Mouse (Mus musculus): ENCODE measurements around the gene Prss16. TPM values are rescaled to one million over a fixed set of nuclear protein-coding genes. Genes with fewer than 3 reads are reported as not detected.

Gene Prss16
- polyA plus RNA-seq (2011; ENCODE audit: insufficient read depth, insufficient read length, low replicate concordance, missing spikeins): 3.9 and 10.0 TPM in 2 replicates

DNA sequence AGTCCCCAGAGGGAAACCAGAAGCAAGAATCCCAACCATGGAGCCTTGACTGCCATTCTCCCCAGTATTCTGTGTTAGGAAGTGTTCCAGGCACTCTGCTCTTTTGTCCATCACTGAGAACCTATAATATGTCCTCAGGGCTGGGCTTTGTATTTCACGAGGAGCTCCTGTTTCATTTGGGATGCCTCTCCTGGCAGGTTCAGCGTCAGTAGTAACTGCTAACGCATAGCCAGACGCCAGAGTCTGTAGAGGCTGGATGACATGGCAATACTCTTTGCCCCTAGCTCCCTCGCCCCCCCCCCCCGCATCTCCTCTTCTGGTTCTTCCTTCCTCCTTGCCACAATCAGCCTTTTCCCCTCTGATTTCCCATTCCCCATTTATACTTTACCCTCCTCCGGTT is at the start of gene Prss16:
Gene Prss16, minus strand, starts transcription at position 101 of the 400 bp plus-strand sequence.
- no peak within 1 kb of the TSS for H3K27ac ChIP-seq (ENCODE audit: control insufficient read depth, insufficient read depth, low read depth, low read length, poor library complexity)
- WGBS: 8% methylated on average over 7 of the region's 7 CpGs
- TF ChIP-seq POLR2A (IDR thresholded peaks at IDR 0.05; ENCODE audit: borderline replicate concordance, control insufficient read depth, low read depth, low read length): no peak
- no peak for TF ChIP-seq CTCF (IDR thresholded peaks at IDR 0.05; ENCODE audit: control insufficient read depth, insufficient read depth, low read length)
- peaks cover 2% of the 10 kb centered on the region; the same call in 1 of the 2 replicates for H3K4me1 ChIP-seq (ENCODE audit: control insufficient read depth, insufficient read depth, low read length)
- H3K4me3 ChIP-seq (replicated peaks; ENCODE audit: control insufficient read depth, low read depth, low read length): no peak within 1 kb of the TSS

- no peak overlapping the region for H3K4me3 ChIP-seq (replicated peaks; ENCODE audit: control insufficient read depth, low read depth, low read length)
- no peak for TF ChIP-seq POLR2A (IDR thresholded peaks at IDR 0.05; ENCODE audit: borderline replicate concordance, control insufficient read depth, low read depth, low read length)
- no peak for TF ChIP-seq CTCF (IDR thresholded peaks at IDR 0.05; ENCODE audit: control insufficient read depth, insufficient read depth, low read length)
- 92% methylated on average over 1 of the region's 1 CpGs for WGBS
- peaks cover 1% of the 10 kb centered on the region; the same call in 1 of the 2 replicates for H3K4me1 ChIP-seq (ENCODE audit: control insufficient read depth, insufficient read depth, low read length)
- H3K27ac ChIP-seq (ENCODE audit: control insufficient read depth, insufficient read depth, low read depth, low read length, poor library complexity): no peak overlapping the region
These were observed 44.2 kb upstream of the Prss16 start for GRCm38 (mm10) chr13:22053754-22054153.

- TF ChIP-seq CTCF (IDR thresholded peaks at IDR 0.05; ENCODE audit: control insufficient read depth, insufficient read depth, low read length) (no peak), POLR2A (IDR thresholded peaks at IDR 0.05; ENCODE audit: borderline replicate concordance, control insufficient read depth, low read depth, low read length) (no peak)
- WGBS: 9% methylated on average over 5 of the region's 5 CpGs
- Histone ChIP-seq H3K4me3 (replicated peaks; ENCODE audit: control insufficient read depth, low read depth, low read length) (no peak overlapping the region), H3K27ac (ENCODE audit: control insufficient read depth, insufficient read depth, low read depth, low read length, poor library complexity) (no peak overlapping the region), H3K4me1 (ENCODE audit: control insufficient read depth, insufficient read depth, low read length) (peaks cover 1% of the 10 kb centered on the region; the same call in 1 of the 2 replicates)
These were observed 41.9 kb upstream of the Prss16 start for GRCm38 (mm10) chr13:22051523-22051859.

GRCm38 (mm10) chr13:22050591-22051522 is 41.3 kb upstream of the Prss16 start:
- under 1% methylated on average over 52 of the region's 52 CpGs for WGBS
- H3K4me1 ChIP-seq (ENCODE audit: control insufficient read depth, insufficient read depth, low read length): peaks cover 1% of the 10 kb centered on the region; the same call in 1 of the 2 replicates
- peak overlapping the region; percentile 61 for H3K4me3 ChIP-seq (replicated peaks; ENCODE audit: control insufficient read depth, low read depth, low read length)
- TF ChIP-seq POLR2A (IDR thresholded peaks at IDR 0.05; ENCODE audit: borderline replicate concordance, control insufficient read depth, low read depth, low read length) (no peak), CTCF (IDR thresholded peaks at IDR 0.05; ENCODE audit: control insufficient read depth, insufficient read depth, low read length) (peak; percentile 76)
- H3K27ac ChIP-seq (ENCODE audit: control insufficient read depth, insufficient read depth, low read depth, low read length, poor library complexity): peak overlapping the region; percentile 31

DNA sequence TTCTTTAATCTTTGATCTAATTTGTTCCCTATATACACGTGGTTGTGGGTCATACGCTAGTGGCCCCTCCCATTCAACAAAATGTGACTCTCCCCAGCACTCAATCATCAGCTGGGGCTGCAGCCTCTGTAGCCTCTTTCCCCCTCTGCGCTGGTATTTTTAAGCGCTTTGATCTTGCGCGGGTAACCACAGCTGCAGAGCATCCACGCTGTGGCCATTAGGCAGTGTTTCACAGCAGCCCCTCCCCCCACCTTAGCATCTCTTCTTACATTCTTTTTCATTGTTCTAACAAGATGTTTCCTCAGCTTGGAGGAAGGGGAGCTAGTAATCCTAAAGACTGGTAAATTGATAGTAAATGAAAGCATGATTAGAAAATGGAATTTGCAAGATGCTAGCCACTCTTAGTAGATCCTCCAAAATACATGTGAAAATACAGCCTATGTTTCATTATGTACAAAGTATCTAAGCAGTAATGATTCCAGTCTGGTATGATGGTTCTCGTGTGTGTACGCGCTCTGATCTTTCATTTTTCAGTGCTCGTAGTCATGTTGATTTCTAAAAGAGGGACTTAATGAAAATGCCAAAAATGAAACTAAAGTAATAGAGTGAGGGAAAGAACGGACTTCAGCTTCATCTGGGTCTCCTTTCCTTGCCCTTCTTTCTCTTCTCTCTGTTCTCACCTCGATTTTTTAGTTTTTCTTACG is 40.3 kb upstream of the Prss16 start:
- Histone ChIP-seq H3K27ac (ENCODE audit: control insufficient read depth, insufficient read depth, low read depth, low read length, poor library complexity) (no peak overlapping the region), H3K4me1 (ENCODE audit: control insufficient read depth, insufficient read depth, low read length) (peaks cover 1% of the 10 kb centered on the region; the same call in 1 of the 2 replicates), H3K4me3 (replicated peaks; ENCODE audit: control insufficient read depth, low read depth, low read length) (peak overlapping the region; percentile 56)
- TF ChIP-seq POLR2A (IDR thresholded peaks at IDR 0.05; ENCODE audit: borderline replicate concordance, control insufficient read depth, low read depth, low read length) (no peak), CTCF (IDR thresholded peaks at IDR 0.05; ENCODE audit: control insufficient read depth, insufficient read depth, low read length) (no peak)
- WGBS: under 1% methylated on average over 14 of the region's 14 CpGs

GRCm38 (mm10) chr13:22049041-22049440 is 39.5 kb upstream of the Prss16 start:
- WGBS: 62% methylated on average over 2 of the region's 2 CpGs
- H3K27ac ChIP-seq (ENCODE audit: control insufficient read depth, insufficient read depth, low read depth, low read length, poor library complexity): no peak overlapping the region
- TF ChIP-seq CTCF (IDR thresholded peaks at IDR 0.05; ENCODE audit: control insufficient read depth, insufficient read depth, low read length): no peak
- TF ChIP-seq POLR2A (IDR thresholded peaks at IDR 0.05; ENCODE audit: borderline replicate concordance, control insufficient read depth, low read depth, low read length): no peak
- no peak overlapping the region for H3K4me3 ChIP-seq (replicated peaks; ENCODE audit: control insufficient read depth, low read depth, low read length)
- peaks cover 1% of the 10 kb centered on the region; the same call in 1 of the 2 replicates for H3K4me1 ChIP-seq (ENCODE audit: control insufficient read depth, insufficient read depth, low read length)

DNA sequence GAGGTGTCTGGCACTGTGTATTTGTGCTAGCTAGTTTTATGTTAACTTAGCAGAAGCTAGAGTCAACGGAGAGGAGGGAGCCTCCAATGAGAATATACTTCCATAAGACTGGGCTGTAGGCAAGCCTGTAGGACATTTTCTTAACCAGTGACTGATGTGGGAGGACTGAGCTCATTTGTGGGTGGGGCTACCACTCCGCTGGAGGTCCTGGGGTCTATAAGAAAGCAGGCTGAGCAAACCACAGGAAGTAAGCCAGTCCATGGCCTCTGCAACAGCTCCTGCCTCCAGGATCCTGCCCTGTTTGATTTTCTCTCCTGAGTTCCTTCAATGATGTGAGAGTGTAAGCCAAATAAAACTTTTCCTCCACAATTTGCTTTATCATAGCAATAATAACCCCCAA is 35.8 kb upstream of the Prss16 start:
- Histone ChIP-seq H3K4me3 (replicated peaks; ENCODE audit: control insufficient read depth, low read depth, low read length) (no peak overlapping the region), H3K4me1 (ENCODE audit: control insufficient read depth, insufficient read depth, low read length) (no peaks in the 10 kb centered on the region; the same call in 1 of the 2 replicates), H3K27ac (ENCODE audit: control insufficient read depth, insufficient read depth, low read depth, low read length, poor library complexity) (no peak overlapping the region)
- TF ChIP-seq POLR2A (IDR thresholded peaks at IDR 0.05; ENCODE audit: borderline replicate concordance, control insufficient read depth, low read depth, low read length) (no peak), CTCF (IDR thresholded peaks at IDR 0.05; ENCODE audit: control insufficient read depth, insufficient read depth, low read length) (no peak)
- WGBS: 42% methylated on average over 2 of the region's 2 CpGs

Measured in bone marrow, adult 2 months (tissue).